Mouse (Mus musculus): ENCODE results near the gene Aldh1a2. TPM values are rescaled to one million over a fixed set of nuclear protein-coding genes. Genes with fewer than 3 reads are reported as not detected.

The Aldh1a2 gene
- 8.7 and 9.0 TPM in 2 replicates for polyA plus RNA-seq (2012; rRNA removed)

DNA sequence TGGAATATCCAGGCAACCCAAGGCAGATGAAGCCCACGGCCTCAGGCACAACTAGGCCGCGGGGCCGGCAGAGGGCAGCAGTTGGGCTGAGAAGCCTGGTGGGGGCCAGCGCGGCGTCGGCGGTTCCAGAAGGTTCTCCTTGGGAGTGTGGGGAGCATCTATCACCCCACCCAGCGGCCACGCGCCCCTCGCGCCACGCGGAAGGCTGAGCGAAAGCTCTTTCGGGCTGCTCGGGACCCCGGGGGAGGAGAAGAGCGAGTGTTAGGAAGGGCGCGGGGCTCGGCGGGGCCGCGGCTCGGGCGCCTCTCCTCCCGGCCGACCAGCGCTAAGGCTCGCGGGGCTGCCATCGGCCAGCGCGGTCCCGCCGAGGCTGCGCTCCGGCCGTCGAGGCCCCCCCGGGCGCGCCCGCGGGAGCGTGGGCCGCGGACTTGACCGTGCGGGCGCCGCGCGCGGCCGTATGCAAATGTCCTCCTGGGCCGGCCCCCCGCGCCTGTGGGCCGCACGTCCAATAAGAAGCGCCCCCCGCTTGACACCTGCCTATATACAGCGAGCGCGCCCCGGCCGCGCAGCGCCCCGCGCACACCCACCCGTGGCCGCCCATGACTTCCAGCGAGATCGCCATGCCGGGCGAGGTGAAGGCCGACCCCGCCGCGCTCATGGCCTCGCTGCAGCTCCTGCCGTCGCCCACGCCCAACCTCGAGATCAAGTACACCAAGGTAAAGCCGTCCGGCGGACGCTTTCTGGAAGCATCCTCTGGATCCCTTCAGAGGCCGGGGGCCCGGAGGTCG, at the start of gene Aldh1a2:
TSS of gene Aldh1a2 (plus strand) at position 542 of the 788 bp plus-strand sequence.
- peak; percentile 60 for DNase-seq
- TF ChIP-seq POLR2A (IDR thresholded peaks at IDR 0.05; ENCODE audit: low read depth, low read length) (no peak), CTCF (conservative IDR thresholded peaks at IDR 0.05; ENCODE audit: insufficient read depth, insufficient read length, low read depth, low read length) (peak; percentile 50)
- 1% methylated on average over 97 of the region's 97 CpGs for WGBS
- peaks cover 16% of the 10 kb centered on the region for H3K27me3 ChIP-seq (replicated peaks; ENCODE audit: control insufficient read depth, insufficient read depth, low read length)
- no peaks in the 10 kb centered on the region for H3K36me3 ChIP-seq (ENCODE audit: control insufficient read depth, insufficient read depth, low read length)
- no peaks in the 10 kb centered on the region for H3K4me1 ChIP-seq (ENCODE audit: control insufficient read depth, insufficient read depth, low read length)
- no peak within 1 kb of the TSS for H3K27ac ChIP-seq (ENCODE audit: insufficient read depth, low read depth, low read length)
- H3K4me3 ChIP-seq (ENCODE audit: insufficient read depth, low read depth, low read length), result peak within 1 kb of the TSS; percentile 65

DNA sequence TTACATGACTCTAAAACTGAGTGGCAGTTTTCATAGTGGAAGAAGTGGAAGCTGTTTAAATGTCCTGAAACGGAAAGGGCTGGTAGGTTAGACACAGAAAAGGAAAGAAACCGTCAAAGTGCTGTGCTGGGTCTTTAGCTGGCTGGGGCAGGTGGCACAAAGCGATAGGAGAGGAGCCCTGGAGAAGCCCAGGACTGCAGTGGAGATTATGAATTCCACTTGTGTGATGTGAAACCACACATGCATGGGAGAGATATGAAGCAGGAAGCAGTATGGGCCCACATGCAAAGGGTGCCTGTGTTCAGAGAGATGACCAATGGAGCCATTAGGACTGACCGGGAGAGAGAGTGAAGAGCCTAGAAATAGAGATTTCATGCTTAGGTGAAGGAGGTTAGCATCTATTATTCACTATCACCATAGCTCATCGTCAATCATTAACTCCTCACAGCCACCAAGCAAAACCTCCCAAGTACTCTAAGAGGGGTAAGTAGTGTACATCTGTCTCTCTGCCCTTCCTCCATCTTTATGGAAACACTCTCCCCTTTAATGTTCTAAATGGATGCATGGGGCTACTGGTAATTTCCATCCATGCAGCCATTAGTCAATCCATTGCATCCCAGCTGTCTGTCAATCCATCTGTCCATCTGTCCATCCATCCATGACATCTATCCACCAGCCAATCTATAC, 49.4 kb upstream of the Aldh1a2 start:
- no peaks in the 10 kb centered on the region for H3K4me1 ChIP-seq (ENCODE audit: control insufficient read depth, insufficient read depth, low read length)
- H3K27me3 ChIP-seq (replicated peaks; ENCODE audit: control insufficient read depth, insufficient read depth, low read length), result no peaks in the 10 kb centered on the region
- no peak for TF ChIP-seq CTCF (conservative IDR thresholded peaks at IDR 0.05; ENCODE audit: insufficient read depth, insufficient read length, low read depth, low read length)
- no peak for TF ChIP-seq POLR2A (IDR thresholded peaks at IDR 0.05; ENCODE audit: low read depth, low read length)
- 87% methylated on average over 5 of the region's 5 CpGs for WGBS
- DNase-seq, result no peak
- H3K36me3 ChIP-seq (ENCODE audit: control insufficient read depth, insufficient read depth, low read length), result no peaks in the 10 kb centered on the region
- H3K4me3 ChIP-seq (ENCODE audit: insufficient read depth, low read depth, low read length), result no peak overlapping the region
- H3K27ac ChIP-seq (ENCODE audit: insufficient read depth, low read depth, low read length), result no peak overlapping the region

DNA sequence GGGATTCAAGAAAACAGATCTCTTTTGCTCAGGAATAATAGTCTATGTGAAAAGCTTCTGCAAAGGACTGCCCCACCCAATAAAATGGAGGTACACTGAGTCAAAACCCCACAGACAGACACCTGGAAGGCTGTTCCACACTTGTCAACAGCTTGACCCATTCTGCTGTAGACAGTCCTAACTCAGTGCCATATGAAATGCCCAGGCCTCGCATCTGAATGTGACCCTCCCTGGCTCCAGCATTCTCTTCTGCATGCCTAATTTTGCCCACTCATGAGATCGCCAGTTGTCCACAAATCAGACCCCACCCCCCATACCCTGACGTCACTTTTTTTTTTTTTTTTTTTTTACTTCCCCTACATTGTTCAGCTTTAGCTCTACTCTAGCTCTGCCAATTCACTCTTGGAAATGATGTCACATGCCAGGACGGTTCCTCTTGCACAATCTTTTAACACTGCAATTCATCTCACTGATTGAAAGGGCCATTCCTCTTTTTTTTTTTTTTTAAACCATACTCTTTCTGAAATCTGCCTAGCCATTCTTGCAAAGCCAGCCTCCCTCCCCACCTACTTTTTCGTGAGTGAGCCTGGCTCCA, 48.6 kb upstream of the Aldh1a2 start:
- 67% methylated on average over 5 of the region's 5 CpGs for WGBS
- Histone ChIP-seq H3K27ac (ENCODE audit: insufficient read depth, low read depth, low read length) (no peak overlapping the region), H3K27me3 (replicated peaks; ENCODE audit: control insufficient read depth, insufficient read depth, low read length) (no peaks in the 10 kb centered on the region), H3K36me3 (ENCODE audit: control insufficient read depth, insufficient read depth, low read length) (no peaks in the 10 kb centered on the region), H3K4me3 (ENCODE audit: insufficient read depth, low read depth, low read length) (no peak overlapping the region), H3K4me1 (ENCODE audit: control insufficient read depth, insufficient read depth, low read length) (no peaks in the 10 kb centered on the region)
- DNase-seq, result peak; percentile 21
- TF ChIP-seq POLR2A (IDR thresholded peaks at IDR 0.05; ENCODE audit: low read depth, low read length) (no peak), CTCF (conservative IDR thresholded peaks at IDR 0.05; ENCODE audit: insufficient read depth, insufficient read length, low read depth, low read length) (no peak)

DNA sequence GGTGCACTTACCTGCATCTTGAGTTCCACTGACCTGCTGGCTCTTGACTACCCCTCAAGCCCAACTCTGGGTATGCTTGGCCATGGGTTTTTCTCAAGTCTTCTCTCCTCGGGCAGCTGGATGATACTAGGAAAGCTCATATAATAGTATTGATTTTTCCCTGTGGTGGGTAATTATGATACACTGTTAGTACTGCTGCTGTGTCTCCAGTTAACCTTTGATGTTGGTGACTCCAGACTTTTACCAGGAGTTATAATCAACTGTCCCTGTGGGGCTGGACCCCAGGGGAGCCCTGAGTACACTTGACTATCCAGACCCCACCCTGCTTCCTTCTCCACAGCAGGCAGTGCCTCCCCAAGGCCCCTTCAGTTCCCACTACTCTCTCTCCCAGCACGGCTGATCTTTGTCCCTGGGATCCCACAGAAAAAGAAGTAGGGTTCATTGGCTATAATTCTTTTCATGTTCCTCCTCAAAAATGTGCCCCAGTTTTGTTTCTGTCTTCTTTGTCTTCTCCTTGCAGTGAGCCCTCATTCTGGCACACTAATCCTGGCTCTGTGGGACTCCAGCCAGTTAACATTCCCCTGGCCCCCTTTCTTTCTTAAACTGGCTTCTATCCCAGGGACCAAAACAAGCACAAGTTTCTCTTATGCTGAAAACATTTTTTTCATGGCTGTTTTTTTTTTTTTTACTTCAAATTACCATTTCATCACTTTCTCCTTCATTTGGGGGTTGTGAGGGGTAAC, 47.9 kb upstream of the Aldh1a2 start:
- no peaks in the 10 kb centered on the region for H3K4me1 ChIP-seq (ENCODE audit: control insufficient read depth, insufficient read depth, low read length)
- 64% methylated on average over 2 of the region's 2 CpGs for WGBS
- H3K27me3 ChIP-seq (replicated peaks; ENCODE audit: control insufficient read depth, insufficient read depth, low read length), result no peaks in the 10 kb centered on the region
- no peak for DNase-seq
- TF ChIP-seq CTCF (conservative IDR thresholded peaks at IDR 0.05; ENCODE audit: insufficient read depth, insufficient read length, low read depth, low read length) (no peak), POLR2A (IDR thresholded peaks at IDR 0.05; ENCODE audit: low read depth, low read length) (no peak)
- H3K4me3 ChIP-seq (ENCODE audit: insufficient read depth, low read depth, low read length), result no peak overlapping the region
- no peak overlapping the region for H3K27ac ChIP-seq (ENCODE audit: insufficient read depth, low read depth, low read length)
- no peaks in the 10 kb centered on the region for H3K36me3 ChIP-seq (ENCODE audit: control insufficient read depth, insufficient read depth, low read length)

DNA sequence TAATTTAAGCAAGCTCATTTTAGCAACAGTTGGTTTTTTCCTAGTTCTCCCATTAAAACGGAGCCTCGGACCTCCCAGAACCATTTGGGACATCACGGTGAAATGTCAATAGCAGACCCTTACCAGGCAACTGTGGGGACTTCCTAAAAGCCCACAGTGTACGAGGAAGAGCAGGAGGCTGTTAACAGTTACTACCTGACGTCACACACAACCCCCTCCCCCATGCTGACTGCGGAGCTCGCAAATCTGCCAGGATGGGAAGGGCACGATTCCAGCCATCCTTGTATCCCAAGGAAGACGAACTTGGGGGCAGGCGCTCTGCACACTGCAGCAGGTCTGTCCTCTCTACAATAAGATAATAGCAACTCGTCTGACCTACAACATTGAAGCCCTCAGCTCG, 47.1 kb upstream of the Aldh1a2 start, which contains the start of gene Aqp9:
TSS of gene Aqp9 (minus strand) at position 172 of the 400 bp plus-strand sequence.
- no peak for DNase-seq
- 35% methylated on average over 12 of the region's 12 CpGs for WGBS
- no peak for TF ChIP-seq CTCF (conservative IDR thresholded peaks at IDR 0.05; ENCODE audit: insufficient read depth, insufficient read length, low read depth, low read length)
- no peak for TF ChIP-seq POLR2A (IDR thresholded peaks at IDR 0.05; ENCODE audit: low read depth, low read length)
- Histone ChIP-seq H3K4me1 (ENCODE audit: control insufficient read depth, insufficient read depth, low read length) (no peaks in the 10 kb centered on the region), H3K4me3 (ENCODE audit: insufficient read depth, low read depth, low read length) (no peak within 1 kb of the TSS), H3K36me3 (ENCODE audit: control insufficient read depth, insufficient read depth, low read length) (no peaks in the 10 kb centered on the region), H3K27ac (ENCODE audit: insufficient read depth, low read depth, low read length) (no peak within 1 kb of the TSS), H3K27me3 (replicated peaks; ENCODE audit: control insufficient read depth, insufficient read depth, low read length) (no peaks in the 10 kb centered on the region)

DNA sequence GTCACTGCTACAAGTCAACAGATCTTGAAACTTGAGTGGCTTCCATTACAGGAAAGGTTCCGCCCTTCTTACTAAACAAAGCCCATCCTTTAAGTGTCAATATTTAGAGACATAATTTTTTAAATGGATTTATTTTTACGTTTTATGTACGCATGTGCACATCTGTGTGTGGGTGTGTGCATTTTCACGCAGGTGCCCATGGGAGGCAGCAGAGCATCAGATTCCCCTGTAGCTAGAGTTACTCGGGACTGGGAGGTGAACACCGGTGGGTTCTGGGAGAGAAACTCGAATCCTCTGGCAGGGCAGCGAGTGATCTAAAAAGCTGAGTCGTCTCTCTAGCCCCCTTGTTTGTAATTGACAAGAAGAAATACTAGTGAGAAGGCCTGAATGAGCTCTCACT, 42.1 kb upstream of the Aldh1a2 start:
- no peaks in the 10 kb centered on the region for H3K4me1 ChIP-seq (ENCODE audit: control insufficient read depth, insufficient read depth, low read length)
- WGBS, result 38% methylated on average over 9 of the region's 9 CpGs
- H3K27me3 ChIP-seq (replicated peaks; ENCODE audit: control insufficient read depth, insufficient read depth, low read length), result no peaks in the 10 kb centered on the region
- H3K4me3 ChIP-seq (ENCODE audit: insufficient read depth, low read depth, low read length), result no peak overlapping the region
- H3K36me3 ChIP-seq (ENCODE audit: control insufficient read depth, insufficient read depth, low read length), result no peaks in the 10 kb centered on the region
- no peak overlapping the region for H3K27ac ChIP-seq (ENCODE audit: insufficient read depth, low read depth, low read length)
- no peak for DNase-seq
- TF ChIP-seq CTCF (conservative IDR thresholded peaks at IDR 0.05; ENCODE audit: insufficient read depth, insufficient read length, low read depth, low read length), result peak; percentile 18; the same call in 1 of the 2 replicates
- TF ChIP-seq POLR2A (IDR thresholded peaks at IDR 0.05; ENCODE audit: low read depth, low read length), result no peak

Measured in kidney, adult 2 months (tissue).